Mouse (Mus musculus): ENCODE results near the gene Cyb5rl. TPM values are rescaled to one million over a fixed set of nuclear protein-coding genes. Genes with fewer than 3 reads are reported as not detected.

Cyb5rl gene
- polyA plus RNA-seq (2014; fragmentation: Illumina TruSeq; extraction: RNeasy Lipid Tissue Mini Kit (QIAGEN cat#74804); ENCODE audit: low read depth, low replicate concordance) = 1.6 TPM

GRCm38 (mm10) chr4:107066252-107067124 lies at the start of gene Cyb5rl, which contains the start of gene Mrpl37:
Gene Cyb5rl (plus strand): TSS chr4:107066988.
Gene Mrpl37 (minus strand): TSS chr4:107066868.

GRCm38 (mm10) chr4:107096841-107097373 lies 30.1 kb downstream of the Cyb5rl start, which contains the start of gene Cdcp2:
Gene Cdcp2 (plus strand): TSS chr4:107096891.

Other genes starting within 250 kb of the Cyb5rl start
- 34.5 TPM for gene Ssbp3, start 156.3 kb upstream of the Cyb5rl start, polyA plus RNA-seq (2014; fragmentation: Illumina TruSeq; extraction: RNeasy Lipid Tissue Mini Kit (QIAGEN cat#74804); ENCODE audit: low read depth, low replicate concordance)
- 23.5 TPM for gene Mrpl37, start 120 bp upstream of the Cyb5rl start, polyA plus RNA-seq (2014; fragmentation: Illumina TruSeq; extraction: RNeasy Lipid Tissue Mini Kit (QIAGEN cat#74804); ENCODE audit: low read depth, low replicate concordance)
- not detected for gene Cdcp2, start 29.9 kb downstream of the Cyb5rl start, polyA plus RNA-seq (2014; fragmentation: Illumina TruSeq; extraction: RNeasy Lipid Tissue Mini Kit (QIAGEN cat#74804); ENCODE audit: low read depth, low replicate concordance)
- gene Tmem59, start 111.4 kb downstream of the Cyb5rl start, polyA plus RNA-seq (2014; fragmentation: Illumina TruSeq; extraction: RNeasy Lipid Tissue Mini Kit (QIAGEN cat#74804); ENCODE audit: low read depth, low replicate concordance) = 596 TPM
- gene Tceanc2, start 112.1 kb downstream of the Cyb5rl start, polyA plus RNA-seq (2014; fragmentation: Illumina TruSeq; extraction: RNeasy Lipid Tissue Mini Kit (QIAGEN cat#74804); ENCODE audit: low read depth, low replicate concordance) = 23.3 TPM
- not detected for gene Ldlrad1, start 142.2 kb downstream of the Cyb5rl start, polyA plus RNA-seq (2014; fragmentation: Illumina TruSeq; extraction: RNeasy Lipid Tissue Mini Kit (QIAGEN cat#74804); ENCODE audit: low read depth, low replicate concordance)
- 18.2 TPM for gene Lrrc42, start 186.5 kb downstream of the Cyb5rl start, polyA plus RNA-seq (2014; fragmentation: Illumina TruSeq; extraction: RNeasy Lipid Tissue Mini Kit (QIAGEN cat#74804); ENCODE audit: low read depth, low replicate concordance)
- 30.8 TPM for gene Hspb11, start 186.6 kb downstream of the Cyb5rl start, polyA plus RNA-seq (2014; fragmentation: Illumina TruSeq; extraction: RNeasy Lipid Tissue Mini Kit (QIAGEN cat#74804); ENCODE audit: low read depth, low replicate concordance)
- 274 TPM for gene Dio1, start 240.2 kb downstream of the Cyb5rl start, polyA plus RNA-seq (2014; fragmentation: Illumina TruSeq; extraction: RNeasy Lipid Tissue Mini Kit (QIAGEN cat#74804); ENCODE audit: low read depth, low replicate concordance)
- 33.7 TPM for gene Yipf1, start 247.4 kb downstream of the Cyb5rl start, polyA plus RNA-seq (2014; fragmentation: Illumina TruSeq; extraction: RNeasy Lipid Tissue Mini Kit (QIAGEN cat#74804); ENCODE audit: low read depth, low replicate concordance)

All from liver, adult 10 weeks (tissue).